Mouse (Mus musculus): ENCODE data around the gene Fam198b. TPM values are rescaled to one million over a fixed set of nuclear protein-coding genes. Genes with fewer than 3 reads are reported as not detected.

Gene Fam198b
- polyA plus RNA-seq, 1 experiment from 2014 or later = 17.2 TPM

DNA sequence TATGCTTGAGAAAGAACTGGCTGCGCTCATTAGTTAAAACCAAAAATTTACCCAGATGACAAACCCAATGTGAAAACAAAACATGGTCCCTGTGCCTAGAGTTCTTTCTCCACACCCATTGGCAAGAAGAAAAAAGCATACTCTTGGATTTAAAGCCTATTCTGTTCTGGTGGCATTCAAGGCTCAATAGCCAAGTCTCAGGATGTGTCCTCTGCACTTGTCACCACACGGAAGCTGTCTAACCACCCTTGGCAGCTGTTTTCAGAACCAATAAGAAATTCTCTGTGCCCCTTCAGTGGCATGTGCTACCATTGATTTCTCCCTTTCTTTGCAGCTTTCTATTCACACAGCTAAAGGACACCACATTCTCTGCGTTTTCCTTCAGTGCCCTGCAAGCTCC lies 26.1 kb upstream of the Fam198b start:
- no peak for ATAC-seq
- H3K4me1 ChIP-seq (replicated peaks; ENCODE audit: control insufficient read depth, insufficient read depth, low read length) = no peaks in the 10 kb centered on the region
- no peaks in the 10 kb centered on the region for H3K36me3 ChIP-seq (ENCODE audit: control insufficient read depth, insufficient read depth)
- no peak overlapping the region for H3K27ac ChIP-seq (ENCODE audit: low read depth, low read length)
- 61% methylated on average over 3 of the region's 3 CpGs for WGBS
- no peaks in the 10 kb centered on the region for H3K27me3 ChIP-seq (replicated peaks; ENCODE audit: control insufficient read depth, insufficient read depth, low read length)
- H3K9me3 ChIP-seq (ENCODE audit: control insufficient read depth) = no peaks in the 10 kb centered on the region
- H3K4me2 ChIP-seq (replicated peaks; ENCODE audit: low read depth) = no peak overlapping the region
- no peak overlapping the region for H3K4me3 ChIP-seq (ENCODE audit: low read depth, low read length)
- no peak for TF ChIP-seq CTCF (IDR thresholded peaks at IDR 0.05; ENCODE audit: low read depth)
- H3K9ac ChIP-seq (ENCODE audit: low read depth, low read length) = no peak overlapping the region

GRCm38 (mm10) chr3:79864824-79865223 lies 19.5 kb upstream of the Fam198b start:
- TF ChIP-seq CTCF (IDR thresholded peaks at IDR 0.05; ENCODE audit: low read depth) = no peak
- H3K4me1 ChIP-seq (replicated peaks; ENCODE audit: control insufficient read depth, insufficient read depth, low read length) = 0 out of 2 replicates have a peak, but pooled peaks cover 2% of the 10 kb centered on the region
- no peaks in the 10 kb centered on the region for H3K9me3 ChIP-seq (ENCODE audit: control insufficient read depth)
- no peak overlapping the region for H3K4me2 ChIP-seq (replicated peaks; ENCODE audit: low read depth)
- no peaks in the 10 kb centered on the region for H3K36me3 ChIP-seq (ENCODE audit: control insufficient read depth, insufficient read depth)
- no peak overlapping the region for H3K9ac ChIP-seq (ENCODE audit: low read depth, low read length)
- H3K27ac ChIP-seq (ENCODE audit: low read depth, low read length) = no peak overlapping the region
- H3K4me3 ChIP-seq (ENCODE audit: low read depth, low read length) = no peak overlapping the region
- no peak for ATAC-seq
- no peaks in the 10 kb centered on the region for H3K27me3 ChIP-seq (replicated peaks; ENCODE audit: control insufficient read depth, insufficient read depth, low read length)
- WGBS = 50% methylated on average over 7 of the region's 7 CpGs

- no peak overlapping the region for H3K9ac ChIP-seq (ENCODE audit: low read depth, low read length)
- no peak for ATAC-seq
- WGBS = 87% methylated on average over 3 of the region's 3 CpGs
- H3K36me3 ChIP-seq (ENCODE audit: control insufficient read depth, insufficient read depth) = no peaks in the 10 kb centered on the region
- no peak overlapping the region for H3K4me3 ChIP-seq (ENCODE audit: low read depth, low read length)
- H3K9me3 ChIP-seq (ENCODE audit: control insufficient read depth) = no peaks in the 10 kb centered on the region
- H3K27ac ChIP-seq (ENCODE audit: low read depth, low read length) = no peak overlapping the region
- H3K27me3 ChIP-seq (replicated peaks; ENCODE audit: control insufficient read depth, insufficient read depth, low read length) = no peaks in the 10 kb centered on the region
- H3K4me2 ChIP-seq (replicated peaks; ENCODE audit: low read depth) = no peak overlapping the region
- 0 out of 2 replicates have a peak, but pooled peaks cover 2% of the 10 kb centered on the region for H3K4me1 ChIP-seq (replicated peaks; ENCODE audit: control insufficient read depth, insufficient read depth, low read length)
- no peak for TF ChIP-seq CTCF (IDR thresholded peaks at IDR 0.05; ENCODE audit: low read depth)
Observed at GRCm38 (mm10) chr3:79866089-79866488, 18.2 kb upstream of the Fam198b start.

DNA sequence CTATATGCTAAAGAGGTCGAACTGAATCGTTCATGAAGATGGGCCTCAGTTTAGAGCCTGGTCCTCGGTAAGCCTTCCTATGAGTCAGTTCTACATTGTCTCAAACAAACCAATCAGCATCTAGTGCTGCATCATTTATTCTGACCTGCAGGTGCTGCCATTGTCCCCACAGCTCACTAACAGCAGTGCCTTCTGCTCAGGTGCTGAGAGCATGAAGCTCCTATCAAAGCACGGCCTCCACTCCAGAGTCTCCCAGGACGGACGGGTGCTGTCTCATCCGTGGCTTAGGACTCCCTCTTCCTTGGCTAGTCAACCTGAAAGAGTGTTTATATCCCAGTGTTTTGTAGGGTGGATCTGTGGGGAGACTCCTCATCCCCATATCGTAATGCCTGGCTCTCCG lies 17.8 kb upstream of the Fam198b start:
- TF ChIP-seq CTCF (IDR thresholded peaks at IDR 0.05; ENCODE audit: low read depth) = no peak
- no peaks in the 10 kb centered on the region for H3K36me3 ChIP-seq (ENCODE audit: control insufficient read depth, insufficient read depth)
- no peak for ATAC-seq

GRCm38 (mm10) chr3:79867121-79867709 lies 17.1 kb upstream of the Fam198b start:
- H3K4me3 ChIP-seq (ENCODE audit: low read depth, low read length) = no peak overlapping the region
- 66% methylated on average over 1 of the region's 1 CpGs for WGBS
- H3K36me3 ChIP-seq (ENCODE audit: control insufficient read depth, insufficient read depth) = no peaks in the 10 kb centered on the region
- H3K9me3 ChIP-seq (ENCODE audit: control insufficient read depth) = no peaks in the 10 kb centered on the region
- no peak overlapping the region for H3K27ac ChIP-seq (ENCODE audit: low read depth, low read length)
- no peak overlapping the region for H3K4me2 ChIP-seq (replicated peaks; ENCODE audit: low read depth)
- TF ChIP-seq CTCF (IDR thresholded peaks at IDR 0.05; ENCODE audit: low read depth) = no peak
- no peak overlapping the region for H3K9ac ChIP-seq (ENCODE audit: low read depth, low read length)
- H3K27me3 ChIP-seq (replicated peaks; ENCODE audit: control insufficient read depth, insufficient read depth, low read length) = no peaks in the 10 kb centered on the region
- H3K4me1 ChIP-seq (replicated peaks; ENCODE audit: control insufficient read depth, insufficient read depth, low read length) = 0 out of 2 replicates have a peak, but pooled peaks cover 2% of the 10 kb centered on the region
- ATAC-seq = no peak

More for the DNA sequence above, 17.8 kb upstream of the Fam198b start:
- no peak overlapping the region for H3K4me2 ChIP-seq (replicated peaks; ENCODE audit: low read depth)
- no peak overlapping the region for H3K27ac ChIP-seq (ENCODE audit: low read depth, low read length)
- WGBS = 87% methylated on average over 9 of the region's 9 CpGs
- H3K9me3 ChIP-seq (ENCODE audit: control insufficient read depth) = no peaks in the 10 kb centered on the region
- H3K27me3 ChIP-seq (replicated peaks; ENCODE audit: control insufficient read depth, insufficient read depth, low read length) = no peaks in the 10 kb centered on the region
- H3K9ac ChIP-seq (ENCODE audit: low read depth, low read length) = no peak overlapping the region
- H3K4me3 ChIP-seq (ENCODE audit: low read depth, low read length) = no peak overlapping the region
- H3K4me1 ChIP-seq (replicated peaks; ENCODE audit: control insufficient read depth, insufficient read depth, low read length) = 0 out of 2 replicates have a peak, but pooled peaks cover 2% of the 10 kb centered on the region

DNA sequence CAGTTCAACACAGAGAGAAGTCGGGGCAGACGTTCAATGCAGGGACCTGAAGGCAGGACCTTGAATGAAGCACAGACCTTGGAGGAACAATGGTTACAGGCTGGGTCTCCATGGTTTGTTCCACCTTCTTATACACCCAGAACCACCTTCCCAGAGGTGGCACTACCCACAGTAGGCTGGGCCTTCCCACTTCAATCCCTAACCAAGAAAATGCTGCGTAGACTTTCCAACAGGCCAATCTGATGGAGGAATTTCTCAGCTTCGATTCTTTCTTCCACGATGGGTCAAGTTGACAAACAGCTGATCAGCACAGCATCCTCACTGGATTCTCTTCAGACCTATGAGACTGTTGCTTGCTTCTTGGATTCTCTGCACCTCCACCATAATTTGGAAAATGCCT lies 8.9 kb upstream of the Fam198b start:
- Histone ChIP-seq H3K4me2 (replicated peaks; ENCODE audit: low read depth) (no peak overlapping the region), H3K36me3 (ENCODE audit: control insufficient read depth, insufficient read depth) (no peaks in the 10 kb centered on the region), H3K27me3 (replicated peaks; ENCODE audit: control insufficient read depth, insufficient read depth, low read length) (no peaks in the 10 kb centered on the region), H3K27ac (ENCODE audit: low read depth, low read length) (no peak overlapping the region), H3K9ac (ENCODE audit: low read depth, low read length) (no peak overlapping the region), H3K4me3 (ENCODE audit: low read depth, low read length) (no peak overlapping the region), H3K4me1 (replicated peaks; ENCODE audit: control insufficient read depth, insufficient read depth, low read length) (0 out of 2 replicates have a peak, but pooled peaks cover 4% of the 10 kb centered on the region), H3K9me3 (ENCODE audit: control insufficient read depth) (no peaks in the 10 kb centered on the region)
- ATAC-seq = no peak
- TF ChIP-seq CTCF (IDR thresholded peaks at IDR 0.05; ENCODE audit: low read depth) = no peak
- WGBS = 84% methylated on average over 5 of the region's 5 CpGs

Measured in intestine, postnatal 0 days (tissue).